Mouse (Mus musculus): ENCODE measurements at regions not wholly inside any gene's neighbourhood (a gene's known extent, or its start where the extent isn't known, plus 50 kb on each side); places are given as distances from the start of the nearest gene placed in this dataset.

DNA sequence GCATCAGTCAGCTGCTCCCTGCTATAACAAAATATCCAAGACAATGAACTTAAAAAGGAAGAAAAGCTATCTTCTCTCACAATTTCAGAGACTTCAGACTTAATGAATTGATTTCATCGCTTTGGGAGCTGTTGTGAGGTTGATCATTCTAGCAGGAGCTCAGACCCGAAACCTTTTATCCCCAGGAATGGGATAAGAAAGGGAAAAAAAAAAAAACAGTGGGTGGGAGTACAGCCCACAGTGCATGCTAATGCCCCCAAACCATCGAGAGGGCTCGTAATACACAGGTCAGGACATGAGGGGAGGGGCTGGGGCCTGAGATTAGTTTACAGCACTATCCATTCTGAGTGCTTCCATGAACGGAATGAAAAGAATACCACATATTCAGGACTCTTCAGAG is 175.9 kb upstream of the Kit start:
- 0 out of 4 replicates have a peak, but pooled peaks cover 0 to 2% of the 10 kb centered on the region in 2 experiments for H3K4me1 ChIP-seq (replicated peaks; ENCODE audit: control insufficient read depth in 2 of 2, insufficient read depth in 2 of 2, low read length in 1 of 2)
- no peaks in the 10 kb centered on the region for H3K9me3 ChIP-seq (ENCODE audit: control insufficient read depth, low read length)
- no peak overlapping the region for H3K4me3 ChIP-seq (ENCODE audit: insufficient read depth in 1 of 2, low read depth in 2 of 2, low read length in 2 of 2)
- ATAC-seq (ENCODE audit: insufficient read depth): no peak
- H3K4me2 ChIP-seq (ENCODE audit: low read depth): no peak overlapping the region
- H3K36me3 ChIP-seq (replicated peaks; ENCODE audit: control insufficient read depth, insufficient read depth, low read depth): no peaks in the 10 kb centered on the region
- TF ChIP-seq CTCF (IDR thresholded peaks at IDR 0.05; ENCODE audit: low read depth) (no peak), EP300 (IDR thresholded peaks at IDR 0.05; ENCODE audit: low read depth) (no peak)
- no peaks in the 10 kb centered on the region for H3K27me3 ChIP-seq (ENCODE audit: control insufficient read depth, insufficient read depth, low read length)
- no peak overlapping the region for H3K27ac ChIP-seq
- 73% methylated on average over 5 of the region's 5 CpGs for WGBS (ENCODE audit: insufficient replicate concordance)
- DNase-seq (ENCODE audit: low read depth in 3 of 3, low spot score in 3 of 3): no peak
- no peak overlapping the region for H3K9ac ChIP-seq (replicated peaks)

DNA sequence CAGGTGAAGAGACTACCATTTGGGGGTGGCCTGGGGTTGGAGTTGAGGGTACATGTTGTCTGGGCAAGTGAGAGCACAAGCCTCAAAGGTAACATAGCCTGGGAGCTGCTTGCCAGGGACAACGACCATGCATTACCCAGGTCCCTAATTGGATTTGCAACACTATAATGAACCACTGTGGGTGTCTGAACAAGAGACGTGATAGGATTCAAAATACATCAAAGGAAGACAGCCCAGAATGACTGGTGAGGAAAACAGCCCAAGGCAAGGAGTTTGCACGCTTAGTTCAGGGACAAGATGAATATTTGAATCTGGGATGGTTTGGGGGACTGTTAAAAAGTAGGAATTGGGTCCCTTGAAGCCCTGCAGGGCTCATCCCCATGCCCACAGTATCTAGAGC is 173.0 kb upstream of the Kit start:
- Histone ChIP-seq H3K36me3 (replicated peaks; ENCODE audit: control insufficient read depth, insufficient read depth, low read depth) (no peaks in the 10 kb centered on the region), H3K27me3 (ENCODE audit: control insufficient read depth, insufficient read depth, low read length) (no peaks in the 10 kb centered on the region), H3K4me3 (ENCODE audit: insufficient read depth in 1 of 2, low read depth in 2 of 2, low read length in 2 of 2) (no peak overlapping the region), H3K9me3 (ENCODE audit: control insufficient read depth, low read length) (no peaks in the 10 kb centered on the region), H3K9ac (replicated peaks) (no peak overlapping the region), H3K4me2 (ENCODE audit: low read depth) (no peak overlapping the region), H3K4me1 (replicated peaks; ENCODE audit: control insufficient read depth in 2 of 2, insufficient read depth in 2 of 2, low read length in 1 of 2) (0 out of 4 replicates have a peak, but pooled peaks cover 0 to 3% of the 10 kb centered on the region in 2 experiments), H3K27ac (no peak overlapping the region)
- WGBS (ENCODE audit: insufficient replicate concordance): 65% methylated on average over 3 of the region's 3 CpGs
- ATAC-seq (ENCODE audit: insufficient read depth) (no peak), DNase-seq (ENCODE audit: low read depth in 3 of 3, low spot score in 3 of 3) (no peak)
- TF ChIP-seq EP300 (IDR thresholded peaks at IDR 0.05; ENCODE audit: low read depth): no peak
- TF ChIP-seq CTCF (IDR thresholded peaks at IDR 0.05; ENCODE audit: low read depth): no peak

DNA sequence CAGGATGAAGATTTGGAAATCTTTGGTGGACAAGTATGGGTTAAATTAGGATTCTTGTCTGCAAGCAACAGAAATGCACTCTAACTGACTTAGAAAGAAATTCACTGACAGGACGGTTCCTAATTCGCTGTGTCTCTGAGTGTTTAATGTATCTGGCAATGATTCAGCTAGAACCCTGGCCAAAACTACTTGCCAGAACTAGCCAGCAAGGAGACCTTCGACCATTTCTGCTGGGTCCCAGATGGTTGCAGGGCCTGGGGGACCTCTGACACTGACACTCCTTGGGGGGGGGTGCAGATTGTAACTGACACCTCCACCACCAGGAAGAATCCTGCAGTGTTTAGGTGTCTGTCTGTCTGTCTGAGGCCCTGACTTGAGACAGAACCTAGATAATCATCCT is 172.1 kb upstream of the Kit start:
- no peaks in the 10 kb centered on the region for H3K36me3 ChIP-seq (replicated peaks; ENCODE audit: control insufficient read depth, insufficient read depth, low read depth)
- ATAC-seq (ENCODE audit: insufficient read depth) (no peak), DNase-seq (ENCODE audit: low read depth in 3 of 3, low spot score in 3 of 3) (no peak)
- no peak overlapping the region for H3K4me3 ChIP-seq (ENCODE audit: insufficient read depth in 1 of 2, low read depth in 2 of 2, low read length in 2 of 2)
- 0 out of 4 replicates have a peak, but pooled peaks cover 0 to 3% of the 10 kb centered on the region in 2 experiments for H3K4me1 ChIP-seq (replicated peaks; ENCODE audit: control insufficient read depth in 2 of 2, insufficient read depth in 2 of 2, low read length in 1 of 2)
- no peaks in the 10 kb centered on the region for H3K27me3 ChIP-seq (ENCODE audit: control insufficient read depth, insufficient read depth, low read length)
- H3K27ac ChIP-seq: no peak overlapping the region
- H3K9ac ChIP-seq (replicated peaks): no peak overlapping the region
- TF ChIP-seq EP300 (IDR thresholded peaks at IDR 0.05; ENCODE audit: low read depth) (no peak), CTCF (IDR thresholded peaks at IDR 0.05; ENCODE audit: low read depth) (no peak)
- H3K9me3 ChIP-seq (ENCODE audit: control insufficient read depth, low read length): no peaks in the 10 kb centered on the region
- 57% methylated on average over 3 of the region's 3 CpGs for WGBS (ENCODE audit: insufficient replicate concordance)
- H3K4me2 ChIP-seq (ENCODE audit: low read depth): no peak overlapping the region

DNA sequence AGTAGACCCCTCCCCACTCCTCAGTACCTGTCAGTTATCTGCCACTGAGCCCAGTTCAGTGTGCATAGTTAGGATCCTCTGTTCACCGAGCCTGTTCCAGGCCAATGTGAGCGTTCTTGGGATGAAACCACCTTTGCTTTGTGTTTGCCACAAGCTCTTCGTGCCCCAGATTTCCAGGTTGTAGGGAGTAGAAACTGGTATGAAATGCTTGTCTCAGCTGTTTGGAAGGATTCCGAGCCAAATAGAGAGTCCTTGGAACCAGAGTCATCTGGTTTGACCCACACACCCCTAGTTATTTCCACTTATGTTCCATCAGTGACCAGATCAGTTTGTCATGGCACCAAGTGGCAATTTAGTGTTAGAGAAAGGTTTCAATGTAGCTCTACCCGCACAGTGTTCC is 171.2 kb upstream of the Kit start:
- DNase-seq (ENCODE audit: low read depth in 3 of 3, low spot score in 3 of 3) (no peak), ATAC-seq (ENCODE audit: insufficient read depth) (no peak)
- Histone ChIP-seq H3K36me3 (replicated peaks; ENCODE audit: control insufficient read depth, insufficient read depth, low read depth) (no peaks in the 10 kb centered on the region), H3K4me1 (replicated peaks; ENCODE audit: control insufficient read depth in 2 of 2, insufficient read depth in 2 of 2, low read length in 1 of 2) (0 out of 4 replicates have a peak, but pooled peaks cover 0 to 3% of the 10 kb centered on the region in 2 experiments), H3K27ac (no peak overlapping the region), H3K9ac (replicated peaks) (no peak overlapping the region), H3K4me2 (ENCODE audit: low read depth) (no peak overlapping the region), H3K9me3 (ENCODE audit: control insufficient read depth, low read length) (no peaks in the 10 kb centered on the region), H3K27me3 (ENCODE audit: control insufficient read depth, insufficient read depth, low read length) (no peaks in the 10 kb centered on the region), H3K4me3 (ENCODE audit: insufficient read depth in 1 of 2, low read depth in 2 of 2, low read length in 2 of 2) (no peak overlapping the region)
- 59% methylated on average over 5 of the region's 5 CpGs for WGBS (ENCODE audit: insufficient replicate concordance)
- no peak for TF ChIP-seq CTCF (IDR thresholded peaks at IDR 0.05; ENCODE audit: low read depth)

DNA sequence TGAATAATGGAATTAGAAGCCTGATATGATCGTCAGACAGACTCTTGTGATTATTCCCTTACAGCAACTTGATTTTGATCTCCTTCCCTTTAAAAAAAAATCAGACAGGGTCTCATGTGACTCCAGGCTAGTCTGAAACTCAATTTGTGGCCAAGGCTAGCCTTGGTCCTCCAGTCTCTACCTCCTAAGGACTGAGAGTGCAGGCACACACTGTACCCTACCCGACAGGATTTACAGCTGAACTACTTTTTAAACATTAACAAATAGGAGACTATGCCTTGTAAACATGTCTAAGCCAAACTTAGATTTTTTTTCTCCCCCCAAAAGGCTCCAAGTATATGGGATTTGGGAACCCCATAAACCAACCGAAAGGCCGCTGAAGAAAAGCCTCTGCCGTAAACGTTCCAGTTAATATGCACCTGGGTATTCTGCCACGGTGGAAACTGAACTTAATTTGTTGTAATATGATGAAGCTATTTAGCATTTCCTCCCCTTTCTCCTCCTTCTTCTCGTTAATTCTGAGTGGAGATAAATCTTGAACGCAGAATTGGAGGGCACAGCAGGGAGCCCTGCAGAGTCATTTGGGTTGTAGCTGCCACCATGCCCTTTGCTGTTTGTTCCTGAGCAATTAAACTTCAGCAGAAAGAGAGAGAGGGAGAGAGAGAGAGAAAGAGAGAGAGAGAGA is 170.0 kb upstream of the Kit start:
- WGBS (ENCODE audit: insufficient replicate concordance): 66% methylated on average over 9 of the region's 9 CpGs
- Histone ChIP-seq H3K9ac (replicated peaks) (no peak overlapping the region), H3K27me3 (ENCODE audit: control insufficient read depth, insufficient read depth, low read length) (no peaks in the 10 kb centered on the region), H3K36me3 (replicated peaks; ENCODE audit: control insufficient read depth, insufficient read depth, low read depth) (no peaks in the 10 kb centered on the region), H3K27ac (no peak overlapping the region), H3K4me3 (ENCODE audit: insufficient read depth in 1 of 2, low read depth in 2 of 2, low read length in 2 of 2) (no peak overlapping the region), H3K9me3 (ENCODE audit: control insufficient read depth, low read length) (no peaks in the 10 kb centered on the region), H3K4me1 (replicated peaks; ENCODE audit: control insufficient read depth in 2 of 2, insufficient read depth in 2 of 2, low read length in 1 of 2) (0 out of 4 replicates have a peak, but pooled peaks cover 0 to 3% of the 10 kb centered on the region in 2 experiments), H3K4me2 (ENCODE audit: low read depth) (no peak overlapping the region)
- TF ChIP-seq CTCF (IDR thresholded peaks at IDR 0.05; ENCODE audit: low read depth) (no peak), EP300 (IDR thresholded peaks at IDR 0.05; ENCODE audit: low read depth) (no peak)
- DNase-seq (ENCODE audit: low read depth in 3 of 3, low spot score in 3 of 3): no peak
- no peak for ATAC-seq (ENCODE audit: insufficient read depth)
